Mouse (Mus musculus): ENCODE results near the gene Zxdc. TPM values are rescaled to one million over a fixed set of nuclear protein-coding genes. Genes with fewer than 3 reads are reported as not detected.

Gene Zxdc
- total RNA-seq, 2 experiments from 2014 or later: 15.5 to 15.9 TPM

DNA sequence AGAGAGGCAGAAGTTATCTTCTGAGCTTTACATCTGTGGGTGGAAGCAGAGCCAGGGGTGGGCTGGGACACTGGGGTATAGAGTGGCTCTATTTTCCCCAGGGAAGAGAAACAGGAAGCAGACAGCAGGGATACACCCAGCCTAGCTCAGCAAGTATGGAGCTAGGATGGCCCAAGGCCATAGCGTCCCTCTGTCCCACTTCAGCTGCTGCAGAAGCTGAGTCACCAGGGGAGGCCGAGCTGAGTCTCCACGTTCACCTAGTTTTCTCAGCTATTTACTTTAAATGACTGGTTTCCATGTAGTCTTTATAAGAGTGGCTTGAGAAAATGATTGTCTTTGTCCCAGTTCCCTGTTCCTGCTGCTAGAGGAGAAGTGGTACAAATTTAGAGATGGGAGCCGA is 20.8 kb upstream of the Zxdc start:
- intact Hi-C loops (cut with DNase I): no loop called here
- DNase-seq: no peak
- H3K4me3 ChIP-seq: no peak overlapping the region
- no peak overlapping the region for H3K27ac ChIP-seq
- no peak for TF ChIP-seq CTCF (IDR thresholded peaks at IDR 0.05)

DNA sequence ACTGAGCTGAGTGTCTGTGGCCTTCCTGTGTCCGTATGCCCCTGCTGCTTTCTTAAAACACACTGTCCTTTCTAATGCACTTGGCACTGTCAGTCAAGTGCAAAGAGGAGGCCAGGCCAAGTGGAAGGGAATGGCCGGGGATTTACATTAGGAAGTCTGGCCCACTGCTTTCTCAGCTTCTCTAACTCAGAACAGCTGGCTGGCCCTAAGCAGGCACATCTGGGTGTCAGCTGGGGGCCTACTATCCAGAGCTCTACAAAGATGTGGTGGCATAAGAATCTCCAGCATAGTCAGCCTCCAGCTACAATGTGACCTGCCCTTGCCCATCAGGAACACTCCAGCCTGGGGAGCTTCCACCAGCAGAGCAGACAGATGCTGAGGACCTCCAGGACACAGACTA is 19.3 kb upstream of the Zxdc start:
- Histone ChIP-seq H3K4me3 (no peak overlapping the region), H3K27ac (no peak overlapping the region)
- no peak for TF ChIP-seq CTCF (IDR thresholded peaks at IDR 0.05)
- intact Hi-C loops (cut with DNase I): no loop called here
- DNase-seq: no peak

DNA sequence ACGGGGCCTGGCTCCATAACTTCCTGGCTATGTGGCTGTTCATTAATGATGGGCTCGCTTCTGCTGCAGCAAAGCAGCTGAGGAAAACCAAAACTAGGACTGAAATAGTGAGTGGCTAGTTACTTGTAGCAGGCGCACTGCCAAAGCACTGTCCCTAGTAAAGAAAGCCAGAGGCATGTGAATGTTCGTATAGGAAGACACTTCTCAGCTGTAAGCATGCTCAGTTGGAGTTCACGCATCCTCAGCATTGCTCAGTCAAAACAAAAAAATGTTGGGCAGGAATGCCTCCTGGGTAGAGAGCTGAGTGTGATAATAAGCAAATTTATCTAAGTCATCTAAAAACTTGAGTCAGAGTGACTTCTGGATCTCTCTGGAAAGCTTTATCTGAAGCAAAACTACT is 11.2 kb upstream of the Zxdc start:
- TF ChIP-seq CTCF (IDR thresholded peaks at IDR 0.05): no peak
- intact Hi-C loops (cut with DNase I): no loop called here
- no peak for DNase-seq
- no peak overlapping the region for H3K4me3 ChIP-seq
- H3K27ac ChIP-seq: peak overlapping the region; percentile 8; the same call in 1 of the 2 replicates

DNA sequence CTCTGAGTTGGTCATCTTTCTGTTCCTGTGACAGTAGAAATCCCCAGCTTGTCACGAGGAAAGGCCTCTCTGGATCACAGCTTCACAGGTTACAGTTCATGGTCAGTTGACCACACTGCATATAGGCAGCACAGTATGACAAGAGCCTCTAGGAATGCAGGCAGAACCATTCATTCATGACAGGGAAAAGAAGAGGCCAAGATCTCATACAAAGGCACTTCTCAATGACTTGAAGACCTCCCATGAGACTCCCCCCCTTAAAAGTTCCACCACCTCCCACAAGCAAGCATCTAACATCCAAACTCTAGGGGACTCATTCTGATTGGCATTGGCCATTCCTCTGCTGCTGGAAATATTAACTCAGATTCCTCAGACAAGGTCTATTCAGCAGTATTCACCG is 9.8 kb upstream of the Zxdc start:
- Histone ChIP-seq H3K4me3 (no peak overlapping the region), H3K27ac (peak overlapping the region; percentile 70)

DNA sequence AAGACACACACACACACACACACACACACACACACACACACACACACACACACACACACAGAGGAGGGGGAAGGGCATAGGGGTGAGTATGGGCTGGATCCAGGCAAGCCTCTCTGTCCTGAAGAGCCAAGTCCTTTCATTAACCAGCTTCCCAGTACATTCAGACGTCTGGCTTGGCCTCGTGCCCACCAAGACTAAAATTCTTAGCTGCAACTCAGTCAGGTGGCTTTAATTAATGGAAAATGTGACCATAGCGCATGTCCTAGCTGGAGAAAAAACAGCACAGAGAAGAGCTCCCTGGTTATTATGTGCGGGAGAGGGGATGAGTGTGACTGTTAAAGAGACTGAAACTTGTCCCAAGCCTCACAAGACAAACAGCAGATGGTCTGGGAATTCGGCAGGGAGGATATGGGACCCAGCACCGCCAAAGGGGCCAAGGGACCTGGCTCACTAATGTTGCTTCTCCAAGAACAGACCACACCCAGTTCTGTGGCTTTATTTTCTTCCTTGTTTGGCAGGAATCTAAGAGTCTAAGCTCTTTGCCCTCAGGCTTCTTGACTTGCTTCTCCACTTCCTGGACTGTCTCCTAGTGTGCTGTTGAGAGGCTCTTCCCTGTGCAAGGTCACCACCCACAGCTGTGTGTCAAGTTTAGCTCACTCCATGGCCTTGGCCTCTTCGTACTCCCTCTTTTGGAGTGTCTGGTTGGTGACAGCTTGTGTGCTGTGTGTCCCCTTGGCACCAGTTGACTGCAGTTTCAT is 9.1 kb upstream of the Zxdc start:
- DNase-seq: peak; percentile 78
- Histone ChIP-seq H3K27ac (peak overlapping the region; percentile 70), H3K4me3 (peak overlapping the region; percentile 7)
- intact Hi-C loops (cut with DNase I): no loop called here
- no peak for TF ChIP-seq CTCF (IDR thresholded peaks at IDR 0.05)

More for the DNA sequence above, 9.8 kb upstream of the Zxdc start:
- intact Hi-C loops (cut with DNase I): no loop called here
- TF ChIP-seq CTCF (IDR thresholded peaks at IDR 0.05): no peak
- DNase-seq: no peak

DNA sequence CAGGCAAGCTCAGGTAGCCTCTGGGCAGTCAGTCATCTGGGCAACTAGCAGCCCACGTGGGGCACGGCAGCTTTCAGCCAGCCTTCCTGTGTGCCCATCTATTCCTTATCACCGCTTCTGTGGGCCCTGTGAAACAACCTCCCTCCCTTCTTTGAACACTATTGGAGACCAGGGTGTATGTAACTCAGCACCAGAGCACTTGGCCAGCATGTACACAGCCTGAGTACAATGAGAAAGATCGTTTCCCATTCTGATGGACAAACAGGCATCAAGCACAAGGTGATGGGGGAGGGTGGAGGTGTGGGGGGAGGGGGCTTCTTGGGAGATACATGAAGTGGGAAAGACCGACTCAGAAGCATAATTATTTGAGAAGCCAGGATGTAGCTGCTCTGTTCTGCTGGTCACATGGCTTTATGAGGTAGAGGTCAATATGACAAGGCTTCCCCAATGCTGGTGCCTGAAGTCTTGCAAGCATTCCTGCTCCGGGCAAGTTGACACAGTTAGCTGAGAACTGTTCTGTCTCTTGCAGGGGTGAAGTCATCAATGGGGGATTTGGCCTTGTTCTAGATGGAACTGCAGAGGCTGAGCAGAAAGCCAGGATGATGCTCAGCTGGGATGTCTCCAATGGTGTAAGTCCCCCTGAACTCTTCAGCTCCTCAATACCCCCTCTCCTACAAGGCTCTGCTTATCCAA is 8.2 kb upstream of the Zxdc start:
- intact Hi-C loops (cut with DNase I): no loop called here
- Histone ChIP-seq H3K27ac (peak overlapping the region; percentile 64), H3K4me3 (no peak overlapping the region)
- no peak for TF ChIP-seq CTCF (IDR thresholded peaks at IDR 0.05)
- no peak for DNase-seq

DNA sequence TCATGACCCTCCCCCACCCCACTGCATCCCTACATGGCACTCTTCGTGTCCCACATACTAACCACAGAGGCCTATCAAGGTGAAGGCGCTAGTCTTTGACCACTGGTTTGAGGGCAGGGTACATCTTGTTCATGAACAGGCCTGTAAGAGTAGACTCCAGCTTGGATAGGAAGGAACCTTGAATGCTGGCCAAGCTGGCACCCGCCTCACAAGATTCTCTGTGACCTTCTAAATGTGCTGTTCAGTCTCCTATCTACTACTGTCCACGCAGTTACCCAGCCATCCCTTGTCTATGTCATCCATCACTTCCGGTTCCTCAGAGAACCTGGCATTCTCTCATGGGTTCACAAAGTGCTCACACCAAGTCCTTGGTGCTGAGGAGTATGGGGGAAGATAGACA is 6.0 kb upstream of the Zxdc start:
- TF ChIP-seq CTCF (IDR thresholded peaks at IDR 0.05): no peak
- intact Hi-C loops (cut with DNase I): no loop called here
- H3K27ac ChIP-seq: no peak overlapping the region
- H3K4me3 ChIP-seq: no peak overlapping the region
- peak; percentile 67 for DNase-seq

DNA sequence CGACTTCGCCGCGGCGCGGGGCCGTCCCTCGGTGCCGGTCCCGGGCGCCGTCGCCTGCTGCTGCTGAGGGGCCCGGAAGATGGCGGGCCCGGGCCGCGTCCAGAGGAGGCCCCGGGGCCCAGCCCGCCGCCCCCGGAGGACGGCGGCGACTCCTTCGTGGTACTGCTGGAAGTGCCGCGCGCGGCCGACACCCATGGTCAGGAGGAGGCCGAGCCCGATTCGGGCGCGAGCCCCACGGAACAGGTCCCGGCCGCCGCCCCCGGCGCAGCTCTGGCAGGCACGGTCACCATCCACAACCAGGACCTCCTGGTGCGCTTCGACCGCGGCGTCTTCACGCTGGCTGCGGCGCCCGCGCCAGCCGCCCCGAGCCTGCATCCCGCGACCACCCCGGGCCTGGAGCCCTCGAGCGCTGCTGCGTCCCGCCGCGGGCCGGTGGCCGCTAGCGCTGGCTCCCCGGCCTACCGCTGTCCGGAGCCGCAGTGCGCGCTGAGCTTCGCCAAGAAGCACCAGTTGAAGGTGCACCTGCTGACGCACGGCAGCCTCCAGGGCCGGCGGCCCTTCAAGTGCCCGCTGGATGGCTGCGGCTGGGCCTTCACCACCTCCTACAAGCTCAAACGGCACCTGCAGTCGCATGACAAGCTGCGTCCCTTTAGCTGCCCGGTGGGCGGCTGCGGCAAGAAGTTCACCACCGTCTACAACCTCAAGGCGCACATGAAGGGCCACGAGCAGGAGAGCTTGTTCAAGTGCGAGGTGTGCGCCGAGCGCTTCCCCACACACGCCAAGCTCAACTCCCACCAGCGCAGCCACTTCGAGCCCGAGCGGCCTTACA is 647 bp downstream of the Zxdc start:
- peak; percentile 69 for DNase-seq
- intact Hi-C loops (cut with DNase I): no loop called here
- no peak for TF ChIP-seq CTCF (IDR thresholded peaks at IDR 0.05)

DNA sequence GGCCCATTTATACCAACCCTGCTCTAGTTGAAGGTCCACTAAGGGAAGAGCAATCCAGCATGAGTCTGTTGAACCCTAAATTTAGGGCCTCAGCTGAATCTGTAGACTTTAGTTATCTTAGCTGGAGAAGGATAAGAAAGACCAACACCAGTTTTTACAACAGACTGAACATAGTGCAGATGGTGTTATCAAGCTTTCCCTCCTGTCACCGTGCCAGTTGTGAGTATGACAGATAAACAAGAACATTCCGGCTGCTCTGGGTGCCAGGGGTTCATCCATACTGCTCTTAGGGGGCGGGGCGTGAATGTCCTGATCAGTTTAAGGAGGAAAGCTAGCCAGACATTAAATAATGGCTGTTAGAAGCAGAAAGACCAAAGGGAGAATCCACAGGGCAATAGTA is 5.4 kb downstream of the Zxdc start:
- no peak overlapping the region for H3K27ac ChIP-seq
- intact Hi-C loops (cut with DNase I): no loop called here
- no peak for TF ChIP-seq CTCF (IDR thresholded peaks at IDR 0.05)
- DNase-seq: no peak
- H3K4me3 ChIP-seq: no peak overlapping the region

More for the DNA sequence above, 647 bp downstream of the Zxdc start:
- H3K27ac ChIP-seq: peak overlapping the region; percentile 93
- peak overlapping the region; percentile 98 for H3K4me3 ChIP-seq

DNA sequence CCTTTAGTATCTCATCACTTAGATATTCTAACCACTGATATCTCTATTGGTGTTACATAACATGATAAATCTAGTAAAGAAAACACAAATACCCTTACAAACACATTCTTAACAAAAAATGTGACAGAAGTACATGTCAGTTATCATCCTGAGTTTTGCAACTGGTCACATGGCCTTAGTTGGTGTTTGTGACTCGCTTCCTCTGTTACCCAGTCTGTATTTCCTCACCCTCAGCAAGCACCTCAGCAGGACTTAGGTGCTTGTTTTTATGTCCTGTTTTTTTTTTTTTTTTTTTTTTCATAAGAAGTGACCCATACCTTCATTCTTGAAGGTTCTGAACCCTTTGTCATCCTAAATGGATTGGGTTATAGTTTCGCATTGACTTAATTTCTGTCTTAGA is 8.4 kb downstream of the Zxdc start:
- Histone ChIP-seq H3K4me3 (no peak overlapping the region), H3K27ac (no peak overlapping the region)

DNA sequence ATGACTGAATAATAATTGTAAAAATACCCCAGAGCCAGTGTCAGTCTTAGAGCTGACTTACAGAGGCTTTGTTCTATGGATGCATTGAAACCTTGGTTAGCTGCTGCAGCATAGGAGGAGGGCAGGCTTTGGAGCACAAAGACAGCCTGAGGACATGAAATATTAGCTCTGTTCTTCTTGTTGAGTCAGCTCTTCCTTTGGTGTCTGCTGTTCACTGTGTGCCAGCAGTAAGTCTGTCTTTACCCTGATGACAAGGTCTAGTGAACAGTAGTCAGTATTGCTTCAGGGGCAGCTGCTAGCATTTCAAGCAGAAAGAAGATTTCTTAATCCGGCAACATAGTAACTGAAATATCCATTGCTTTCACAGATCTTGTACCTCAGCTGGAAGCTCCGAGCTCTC is 12.2 kb downstream of the Zxdc start:
- H3K4me3 ChIP-seq: no peak overlapping the region
- no peak for TF ChIP-seq CTCF (IDR thresholded peaks at IDR 0.05)
- DNase-seq: no peak
- H3K27ac ChIP-seq: peak overlapping the region; percentile 75
- intact Hi-C loops (cut with DNase I): loop anchor here (5.0 kb wide), 1 partner anchor 46 kb away; the partner anchor contains the start of gene Cfap100

More for the DNA sequence above, 8.4 kb downstream of the Zxdc start:
- intact Hi-C loops (cut with DNase I): no loop called here
- no peak for TF ChIP-seq CTCF (IDR thresholded peaks at IDR 0.05)
- DNase-seq: no peak

DNA sequence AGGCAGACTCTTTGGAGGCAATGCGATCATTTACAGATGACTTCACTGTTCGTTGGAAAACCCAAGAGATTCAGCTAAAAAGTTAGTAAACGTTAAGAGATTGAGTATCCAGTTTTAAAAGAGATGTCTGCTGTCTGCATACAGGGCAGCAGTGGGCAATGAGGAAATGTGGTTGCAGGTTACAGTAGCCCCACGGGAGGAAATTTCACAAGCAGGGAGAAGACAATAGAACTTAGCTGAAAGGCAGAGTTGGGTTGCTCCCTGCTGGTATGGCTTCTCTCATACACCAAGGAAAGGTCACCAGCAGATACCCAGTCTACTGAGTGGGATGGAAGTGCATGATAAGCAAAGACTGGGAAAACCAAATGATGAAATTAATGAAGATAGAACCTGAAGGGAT is 21.3 kb downstream of the Zxdc start:
- no peak for DNase-seq

DNA sequence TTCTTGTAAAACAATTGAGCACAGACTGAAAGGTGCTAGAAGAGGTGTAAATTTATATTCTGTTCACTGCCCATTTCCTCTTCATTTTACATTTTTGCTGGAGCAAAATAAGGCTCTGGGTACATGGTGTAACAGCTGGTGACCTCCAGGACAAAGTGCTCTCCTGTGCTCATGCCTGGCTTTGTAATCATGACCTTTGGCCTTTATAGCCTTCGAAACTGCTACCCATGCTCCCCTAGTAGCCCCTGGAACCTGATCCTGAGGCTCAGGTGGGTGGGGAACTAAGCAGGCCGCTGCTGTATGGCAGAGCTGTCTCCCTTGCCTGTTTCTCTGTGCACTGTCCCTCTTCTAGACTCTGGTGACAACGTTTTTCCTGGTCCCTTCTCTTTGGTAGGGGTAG is 24.7 kb downstream of the Zxdc start:
- no peak for TF ChIP-seq CTCF (IDR thresholded peaks at IDR 0.05)
- no peak for DNase-seq
- intact Hi-C loops (cut with DNase I): no loop called here
- Histone ChIP-seq H3K27ac (no peak overlapping the region), H3K4me3 (no peak overlapping the region)

More for the DNA sequence above, 21.3 kb downstream of the Zxdc start:
- intact Hi-C loops (cut with DNase I): no loop called here
- TF ChIP-seq CTCF (IDR thresholded peaks at IDR 0.05): no peak
- Histone ChIP-seq H3K27ac (no peak overlapping the region), H3K4me3 (no peak overlapping the region)
